Mouse (Mus musculus) naive thymus-derived CD4-positive, alpha-beta T cell, adult 2 months (primary cell): ENCODE measurements around the gene Tmem30b.
"Not testable (repeated sequence)": the region's sequence is repeated elsewhere in the genome, so short reads cannot be mapped to it uniquely, and the experiment has no call there.

Experiments
- DNase-seq: peaks from one replicate; pipeline ENCODE4 v3.0.0-alpha.2; 2011; ENCODE audit warnings: low read depth

The Tmem30b gene

DNA sequence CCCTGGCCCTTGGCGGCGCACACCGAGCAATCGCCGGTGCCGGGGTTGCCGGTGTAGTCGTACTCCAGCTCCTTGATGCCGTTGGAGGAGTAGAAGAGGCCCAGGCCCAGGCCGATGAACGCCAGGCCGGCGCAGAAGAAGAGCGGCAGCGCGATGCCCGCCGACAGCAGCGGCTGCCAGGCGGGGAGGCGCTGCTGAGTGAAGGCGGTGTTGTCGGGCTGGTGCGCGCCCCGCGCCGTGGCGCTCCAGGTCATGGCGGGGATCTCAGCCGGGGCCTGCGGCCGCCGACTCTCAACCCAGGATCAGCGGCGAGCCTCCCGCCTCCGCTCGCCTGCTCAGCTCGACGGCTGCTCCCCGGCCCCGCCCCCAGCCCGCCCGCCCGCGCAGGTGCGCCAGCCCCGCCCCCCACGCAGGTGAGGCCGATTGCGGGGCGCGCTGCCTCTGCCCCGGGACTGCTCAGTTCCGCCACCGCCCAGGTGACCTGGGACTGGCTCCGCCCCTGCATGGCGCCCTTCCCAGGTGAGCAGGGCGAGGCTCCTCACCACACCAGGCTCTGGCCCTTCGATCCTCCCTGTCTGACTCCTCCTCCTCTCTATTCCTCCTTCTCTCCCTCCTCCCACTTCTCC, at the start of gene Tmem30b:
TSS of gene Tmem30b (minus strand) at position 307 of the 626 bp plus-strand sequence.
- DNase-seq = no peak

DNA sequence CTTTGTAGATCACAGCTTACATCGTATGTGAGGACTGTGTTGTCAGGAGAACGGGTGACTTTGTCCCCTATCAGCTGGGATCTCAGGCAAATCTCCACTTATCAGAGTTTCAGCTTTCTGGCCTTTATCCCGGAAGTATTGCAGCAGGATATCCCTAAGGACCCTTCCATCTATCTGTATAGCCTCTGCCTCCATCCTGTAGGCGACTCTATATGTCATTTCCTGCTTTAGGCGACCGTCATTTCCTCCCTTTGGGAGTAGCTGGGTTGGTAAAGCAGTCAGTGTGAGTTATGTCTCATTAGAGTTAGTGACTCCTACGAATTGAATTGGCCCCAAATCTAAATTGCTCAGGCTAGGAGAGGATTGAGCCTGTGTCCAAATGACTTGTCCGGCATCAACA, 49.0 kb upstream of the Tmem30b start:
- DNase-seq = peak; percentile 72

DNA sequence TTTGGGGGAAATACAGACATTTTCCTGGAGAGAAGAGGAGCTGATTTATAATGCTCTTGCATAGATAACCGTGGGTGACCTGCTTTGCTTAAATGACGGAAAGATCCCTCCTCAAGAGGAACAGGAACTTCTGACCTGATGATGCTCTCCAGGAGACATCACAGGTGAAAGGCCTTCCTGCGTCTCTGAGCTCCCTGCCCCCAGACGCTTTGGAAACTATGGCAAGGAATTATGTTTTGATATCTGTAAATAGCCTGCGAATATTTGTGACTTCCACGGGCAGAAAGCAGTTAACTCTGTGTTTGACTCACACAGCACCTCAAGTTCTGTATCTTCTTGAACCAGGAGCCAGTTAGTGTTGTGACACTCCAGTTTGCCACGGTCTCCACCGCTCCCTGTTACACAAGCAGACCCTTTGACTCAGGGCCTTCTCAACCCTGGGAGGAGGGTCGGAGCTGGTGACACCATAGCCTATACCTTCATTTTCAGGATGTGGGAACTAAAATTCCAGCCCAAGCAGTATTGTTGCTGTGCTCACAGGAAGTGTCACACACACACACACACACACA, 48.1 kb upstream of the Tmem30b start:
- DNase-seq = peak; percentile 76

DNA sequence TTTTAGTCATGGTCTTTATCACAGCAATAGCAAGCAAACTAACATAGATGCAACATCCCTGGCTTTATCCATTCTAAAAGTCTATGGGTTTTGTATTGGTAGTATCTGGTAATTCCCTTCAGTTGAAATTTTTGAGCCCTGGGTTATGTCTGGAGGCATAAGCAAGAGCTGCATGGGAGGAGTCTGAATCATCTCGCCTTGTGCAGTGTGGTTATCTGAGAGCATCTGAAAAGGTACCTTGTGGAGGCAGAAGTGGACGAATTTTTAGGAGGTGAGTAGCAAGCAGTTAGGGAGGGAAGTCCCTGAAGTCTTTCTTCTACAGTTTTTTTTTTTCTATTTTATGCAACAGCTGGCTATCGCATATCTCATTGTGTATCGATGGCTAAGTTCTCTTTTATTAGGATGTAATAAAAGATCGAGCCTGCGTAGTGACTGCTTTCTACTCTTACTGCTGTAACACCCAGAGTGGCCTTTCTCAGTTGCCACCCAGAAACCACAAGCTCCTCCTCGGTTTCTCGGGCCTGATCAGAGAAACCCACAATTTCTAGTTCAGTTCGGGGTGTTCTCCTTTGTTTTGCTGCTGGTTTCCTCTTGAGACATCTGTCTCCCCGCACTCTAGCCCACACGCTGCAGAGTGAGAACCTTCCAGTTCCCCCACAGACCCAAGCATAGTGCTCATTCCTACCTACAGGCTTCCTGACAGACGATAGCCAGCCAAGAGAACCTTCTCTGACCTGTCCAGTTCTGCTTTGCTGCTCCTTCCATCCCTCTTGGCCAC, 47.0 kb upstream of the Tmem30b start:
- peak; percentile 88 for DNase-seq

DNA sequence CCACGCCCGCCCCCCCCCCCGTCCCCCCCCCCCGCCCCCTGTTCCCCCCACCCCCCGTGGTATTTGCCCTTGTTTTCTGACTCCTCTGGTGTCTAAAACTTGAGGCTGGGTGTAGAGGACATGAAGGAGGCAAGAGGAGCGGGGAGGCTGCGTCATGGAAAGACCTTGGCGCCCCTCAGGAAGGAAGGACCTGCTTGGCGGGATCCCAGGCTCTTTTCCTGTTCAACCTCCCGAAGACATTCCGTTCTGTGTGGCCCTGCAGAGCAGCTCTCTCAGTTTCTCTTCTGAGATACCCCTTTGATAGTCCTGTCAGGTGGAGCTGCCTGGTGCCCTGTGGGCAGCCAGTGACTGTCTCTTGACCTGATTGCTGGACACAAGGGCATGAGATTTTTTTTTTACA, 45.4 kb upstream of the Tmem30b start:
- peak; percentile 61 for DNase-seq

DNA sequence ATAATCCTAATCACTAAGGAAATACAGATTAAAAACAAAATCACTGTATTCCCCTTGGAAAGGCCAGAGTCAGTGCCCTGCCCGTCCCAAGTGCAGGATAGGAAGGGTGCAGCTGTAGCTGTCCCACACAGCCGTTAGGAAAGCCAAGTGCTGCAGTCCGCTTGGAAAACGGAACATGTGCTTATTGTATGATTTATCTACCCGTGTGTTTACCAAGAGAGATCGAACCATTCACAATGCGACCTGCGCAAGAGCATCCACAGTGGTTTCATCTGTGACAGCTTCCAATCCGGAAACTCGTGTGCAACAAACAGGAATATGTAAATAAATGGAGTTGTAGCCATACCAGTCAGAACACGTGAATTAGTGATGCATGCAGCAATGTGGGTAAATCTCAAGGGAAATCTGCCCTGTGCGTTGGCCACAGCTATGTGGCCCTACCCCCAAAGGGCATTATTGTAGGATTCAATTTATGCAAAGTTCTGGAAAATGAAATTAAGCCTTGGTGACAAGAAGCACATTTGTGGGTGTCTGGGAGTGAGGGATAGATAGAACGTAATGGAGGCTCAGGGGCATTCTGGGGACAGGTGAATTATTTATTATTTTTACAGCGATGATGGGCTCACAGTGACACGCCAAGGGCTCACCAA, 44.6 kb upstream of the Tmem30b start:
- DNase-seq = no peak

DNA sequence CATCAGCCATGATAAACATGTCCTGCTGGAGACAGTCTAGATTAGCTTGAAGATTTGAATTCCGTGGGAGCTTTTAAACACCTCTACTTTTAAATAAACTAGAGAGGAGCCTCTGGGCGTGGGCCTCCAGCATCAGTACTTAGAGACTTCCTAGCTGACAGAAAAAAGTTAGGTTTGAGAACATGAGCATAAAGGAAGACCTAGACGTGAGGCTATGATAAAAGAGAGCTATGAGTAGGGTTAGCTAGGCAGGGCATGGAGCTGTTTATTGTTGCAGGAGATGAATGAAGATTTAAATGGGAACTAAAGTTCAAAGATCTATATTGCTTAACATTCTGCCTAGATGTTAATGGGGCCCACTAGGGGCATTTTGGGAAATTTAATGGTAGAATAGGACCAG, 41.1 kb upstream of the Tmem30b start:
- peak; percentile 58 for DNase-seq

DNA sequence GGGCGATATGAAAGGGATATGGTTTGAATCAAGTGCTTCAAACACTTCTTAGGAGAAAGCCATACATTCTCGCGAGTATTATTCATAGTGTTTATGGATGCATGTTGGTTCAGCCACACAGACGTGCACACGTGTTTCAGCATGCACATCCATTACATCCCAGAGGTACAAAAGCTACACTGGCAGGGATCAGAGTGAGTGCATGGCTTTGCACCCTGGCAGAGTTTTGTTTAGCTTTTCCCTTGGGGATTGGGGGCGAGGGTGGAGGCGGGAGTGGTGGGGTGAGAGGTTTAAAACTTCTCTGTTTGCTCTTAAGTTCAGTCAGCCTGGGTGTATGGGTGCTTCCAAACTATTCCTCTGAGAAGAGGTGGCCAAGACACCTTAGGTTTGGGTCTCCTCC, 39.7 kb upstream of the Tmem30b start:
- no peak for DNase-seq

DNA sequence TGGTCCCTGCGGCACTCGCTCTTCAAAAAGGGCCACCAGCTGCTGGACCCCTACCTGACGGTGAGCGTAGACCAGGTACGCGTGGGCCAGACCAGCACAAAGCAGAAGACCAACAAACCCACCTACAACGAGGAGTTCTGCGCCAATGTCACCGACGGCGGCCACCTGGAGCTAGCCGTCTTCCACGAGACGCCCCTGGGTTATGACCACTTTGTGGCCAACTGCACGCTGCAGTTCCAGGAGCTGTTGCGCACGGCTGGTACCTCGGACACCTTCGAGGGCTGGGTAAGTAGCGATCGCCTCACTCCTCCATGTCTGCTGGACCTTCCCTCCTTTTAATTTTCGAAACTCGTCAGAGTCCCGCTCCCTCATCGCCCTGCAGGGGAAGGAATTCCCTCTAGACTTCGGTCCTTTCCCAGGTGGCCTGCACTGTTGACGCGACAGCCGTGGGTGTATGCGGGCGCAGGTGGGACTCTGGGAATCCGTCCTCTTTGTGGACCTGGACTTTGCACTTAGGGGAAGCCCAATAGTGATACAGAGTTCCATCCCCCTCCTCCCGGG, 39.1 kb upstream of the Tmem30b start:
- peak; percentile 49 for DNase-seq

DNA sequence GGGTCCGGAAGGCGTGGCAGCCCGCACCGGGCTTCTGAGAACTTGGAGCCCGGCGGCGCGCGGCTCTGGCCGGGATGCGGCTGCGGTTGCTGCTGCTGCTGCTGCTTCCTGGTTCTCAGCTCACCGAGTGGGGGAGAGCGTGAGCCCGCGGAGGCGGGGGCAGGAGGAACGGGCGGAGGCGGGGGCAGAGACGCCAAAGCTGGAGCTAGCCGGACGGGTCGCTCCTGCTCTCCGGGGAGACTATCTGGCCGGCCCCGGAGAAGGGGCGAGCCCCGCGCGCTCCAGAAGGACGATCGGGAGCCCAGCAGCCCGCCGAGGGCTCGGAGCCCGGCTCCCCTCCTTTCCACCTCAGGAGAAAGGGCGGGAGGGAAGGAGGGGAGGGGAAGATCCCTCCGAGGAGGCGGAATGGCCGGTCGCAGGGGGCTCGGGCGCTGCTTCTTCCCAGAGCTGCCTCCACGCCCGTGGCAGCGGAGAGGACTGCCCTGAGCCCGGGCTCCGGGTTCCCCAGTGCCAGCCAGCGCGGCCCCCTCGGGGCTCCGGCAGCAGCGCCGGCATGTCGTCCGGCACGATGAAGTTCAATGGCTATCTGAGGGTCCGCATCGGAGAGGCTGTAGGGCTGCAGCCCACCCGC, 38.5 kb upstream of the Tmem30b start, which contains the start of gene Prkch:
TSS of gene Prkch (plus strand) at position 187 of the 631 bp plus-strand sequence.
- DNase-seq = peak; percentile 89

DNA sequence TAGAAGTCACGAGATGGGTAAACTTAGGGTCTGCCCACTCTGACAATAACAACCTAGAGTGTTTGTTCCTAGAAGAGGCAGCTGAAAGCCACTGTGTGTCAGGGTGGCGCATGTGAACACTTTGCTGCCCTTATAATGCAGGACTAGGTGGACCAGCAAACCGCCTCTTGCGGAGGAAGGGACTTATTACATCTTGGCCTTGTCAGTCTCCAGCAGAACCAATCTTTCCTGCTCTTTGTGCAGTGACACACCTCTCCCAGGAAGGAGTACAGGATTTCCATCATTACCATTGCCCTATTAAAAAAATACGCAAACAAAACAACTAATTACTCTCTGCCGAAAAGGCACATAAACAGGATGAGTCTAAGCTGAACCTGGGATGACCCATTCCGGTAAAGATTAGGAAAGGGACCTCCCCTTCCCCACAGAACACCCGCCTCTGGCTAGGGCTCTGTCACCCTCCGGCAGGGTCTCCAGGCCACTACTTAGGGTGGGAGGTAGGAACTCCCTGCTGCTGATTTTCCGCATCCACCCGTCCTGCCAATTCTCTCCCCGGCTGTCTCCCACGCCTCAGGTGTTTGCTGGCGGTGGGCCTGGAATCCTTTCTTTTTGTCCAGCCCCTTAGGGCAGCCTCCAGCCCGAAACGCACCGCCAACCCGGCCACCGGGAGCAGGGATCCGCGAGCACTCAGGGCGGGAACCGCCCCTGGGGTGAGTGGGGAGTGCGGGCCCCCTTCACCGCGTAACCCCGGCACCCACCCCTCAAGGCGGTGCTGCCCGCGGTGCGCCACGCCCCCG, 37.8 kb upstream of the Tmem30b start:
- peak; percentile 38 for DNase-seq

DNA sequence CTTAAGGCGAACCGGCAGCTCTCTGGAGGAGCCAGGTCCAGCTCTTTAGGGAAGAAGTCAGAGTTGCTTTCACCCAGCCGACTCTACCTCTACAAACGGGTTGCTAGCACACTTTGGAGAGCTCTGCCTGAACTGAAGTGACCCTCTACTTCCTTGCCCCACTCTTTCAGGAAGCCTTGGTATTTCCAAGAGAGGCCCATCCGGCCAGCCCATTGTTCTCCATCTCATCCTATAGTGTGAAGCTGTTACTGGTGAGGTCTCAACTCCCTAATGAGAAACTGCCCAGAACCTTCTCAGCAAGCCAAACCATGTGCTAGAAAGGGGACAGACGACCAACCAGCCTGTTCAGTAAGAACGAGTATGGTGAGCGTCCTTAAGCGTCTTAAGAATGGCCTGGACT, 37.1 kb upstream of the Tmem30b start:
- peak; percentile 26 for DNase-seq

DNA sequence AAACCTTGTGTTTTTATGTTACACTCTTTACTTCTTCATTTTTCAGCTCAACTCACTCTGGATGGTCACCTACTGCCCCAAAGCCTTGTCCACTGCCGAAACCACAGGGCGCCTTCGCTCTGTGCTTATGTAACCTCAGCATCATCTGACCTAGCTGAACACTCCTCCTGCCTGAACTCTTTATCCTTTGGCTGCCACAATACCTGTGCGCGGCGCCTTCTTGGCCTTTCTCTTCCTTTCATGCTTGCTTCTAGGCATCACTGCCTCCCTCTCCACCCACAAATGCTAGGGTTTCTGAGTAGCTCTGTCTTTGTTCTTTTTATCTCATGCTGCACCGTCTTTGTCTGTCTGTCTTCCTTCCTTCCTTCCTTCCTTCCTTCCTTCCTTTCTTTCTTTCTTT, 34.6 kb upstream of the Tmem30b start:
- DNase-seq = peak; percentile 76

DNA sequence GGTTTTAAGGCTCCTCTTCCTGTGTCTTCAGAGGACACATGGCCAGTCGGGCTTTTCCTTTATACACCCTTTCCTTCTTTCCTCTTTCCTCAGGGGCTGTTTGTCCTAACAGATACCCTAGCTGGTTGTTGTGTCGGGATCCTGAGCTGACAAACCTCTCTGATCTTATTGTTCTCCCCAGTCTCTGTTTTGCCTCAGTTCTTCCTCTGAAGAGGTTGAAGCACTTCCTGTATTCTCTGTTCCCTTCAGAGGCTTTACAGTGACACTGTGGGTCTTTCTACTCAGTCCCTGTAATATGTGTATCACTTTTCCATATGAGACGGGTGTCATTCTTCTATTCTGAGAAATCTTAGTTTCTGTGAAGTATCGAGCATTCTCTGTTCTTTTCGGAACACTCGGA, 31.9 kb upstream of the Tmem30b start:
- DNase-seq = peak; percentile 66

DNA sequence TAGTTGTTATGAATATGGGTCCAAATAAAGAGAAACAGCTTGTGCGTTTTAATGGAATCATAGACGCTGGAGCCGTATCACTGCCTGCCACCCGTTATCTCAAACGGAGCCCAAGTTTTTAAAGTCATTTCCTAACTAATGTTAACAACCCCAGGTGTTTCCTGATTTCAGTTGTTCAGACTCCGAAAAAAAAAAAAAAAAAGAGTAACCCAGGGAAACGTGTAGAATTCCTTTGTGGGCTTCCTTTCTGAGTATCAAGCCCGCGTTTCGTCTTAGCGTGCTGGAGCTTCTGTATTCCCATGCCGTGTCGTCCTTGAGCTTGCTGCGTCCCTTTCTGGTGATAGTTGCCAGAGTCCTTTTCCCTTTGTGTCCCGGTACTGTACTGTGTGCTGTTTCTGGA, 28.4 kb upstream of the Tmem30b start:
- DNase-seq = no peak

DNA sequence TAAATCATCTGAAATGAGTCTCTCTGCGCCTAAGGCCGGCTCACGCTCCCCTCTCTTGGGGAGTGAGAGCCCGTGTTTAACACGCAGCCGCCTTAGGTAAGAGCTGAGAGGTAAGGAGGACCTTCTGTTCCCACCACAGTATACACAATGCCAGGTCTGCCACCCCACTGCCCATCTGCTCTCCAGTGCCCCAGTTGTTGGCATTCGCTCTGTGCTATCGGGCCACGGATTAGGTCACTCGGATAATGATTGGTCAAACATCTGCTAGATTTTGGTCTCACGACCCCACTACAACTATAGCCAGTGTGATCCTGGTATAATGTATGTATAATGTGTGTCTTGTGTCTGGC, 19.4 kb upstream of the Tmem30b start:
- DNase-seq = no peak

DNA sequence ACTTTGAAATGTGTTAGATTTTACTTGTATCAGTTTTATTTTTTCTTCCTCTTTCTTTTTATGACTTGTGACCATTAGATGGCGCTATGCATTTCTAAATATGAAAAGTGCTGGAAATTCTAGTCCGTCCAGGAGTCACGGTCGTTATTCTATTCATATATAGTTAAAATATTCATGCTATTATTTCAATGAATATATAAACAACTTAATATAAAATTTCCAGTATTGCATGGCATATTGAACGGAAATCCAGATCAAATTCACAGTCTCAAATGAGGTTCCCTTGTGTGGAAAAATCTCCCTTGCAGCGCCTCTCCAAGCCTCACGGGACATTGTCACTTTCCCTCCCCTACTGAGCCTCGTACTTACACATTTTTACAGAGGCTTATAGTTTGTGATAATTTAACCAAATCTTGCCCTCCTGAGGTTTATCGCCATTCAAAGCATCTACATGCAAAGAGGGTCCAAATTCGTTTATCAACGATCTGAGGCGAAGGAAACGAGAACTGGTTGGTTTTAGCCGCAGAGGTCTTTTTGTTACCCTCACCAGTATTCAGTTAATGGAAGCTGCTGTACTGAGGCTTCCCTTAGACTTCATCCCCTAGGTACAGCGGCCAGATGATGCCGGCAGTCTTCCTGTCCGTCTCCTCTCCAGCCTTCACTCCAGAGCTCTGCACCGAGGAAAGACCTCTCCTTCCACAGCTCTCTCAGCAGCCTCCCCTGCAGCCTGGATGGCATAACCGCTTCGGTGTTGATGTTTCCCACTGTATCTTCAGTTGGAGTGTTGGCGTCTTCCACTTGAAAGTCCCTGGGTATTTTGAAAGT, 18.8 kb upstream of the Tmem30b start:
- peak; percentile 86 for DNase-seq

DNA sequence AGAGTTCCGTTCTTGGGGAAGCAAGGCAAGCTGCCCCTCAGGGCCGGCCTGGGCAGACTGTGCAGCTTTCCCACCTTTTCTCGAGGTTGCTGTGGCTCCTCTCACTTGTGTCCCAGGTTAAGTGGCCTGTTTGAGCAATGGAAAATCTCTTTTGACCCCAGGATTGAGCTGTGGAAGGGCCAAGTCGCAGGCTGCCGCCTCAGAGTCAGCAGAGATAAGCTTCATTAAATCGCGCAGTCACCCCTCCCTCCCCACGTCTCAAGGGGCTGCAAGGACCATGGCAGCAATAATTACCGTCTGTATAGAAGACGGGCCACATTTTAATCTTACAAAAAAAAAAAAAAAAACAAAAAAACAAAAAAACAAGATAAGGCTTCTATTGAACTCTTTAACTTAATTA, 18.0 kb upstream of the Tmem30b start:
- DNase-seq = no peak

DNA sequence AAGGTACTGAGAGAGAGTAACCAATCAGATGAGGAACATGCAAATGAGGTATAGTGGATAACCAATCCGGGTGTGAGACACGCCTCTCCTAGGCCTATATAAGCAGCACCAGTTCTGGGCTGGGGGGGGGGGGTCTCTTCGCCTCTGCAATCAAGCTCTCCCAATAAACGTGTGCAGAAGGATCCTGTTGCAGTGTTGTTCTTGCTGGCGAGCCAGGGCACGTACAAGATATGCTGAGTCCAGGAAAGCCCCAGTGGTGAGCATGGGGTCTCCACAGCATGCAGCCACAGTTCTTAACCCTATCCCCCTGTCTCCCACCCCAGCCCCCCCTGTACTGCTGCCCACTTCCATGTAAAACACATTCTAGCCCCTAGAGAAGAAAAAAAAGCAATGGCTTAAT, 16.9 kb upstream of the Tmem30b start:
- DNase-seq = not testable (repeated sequence)

DNA sequence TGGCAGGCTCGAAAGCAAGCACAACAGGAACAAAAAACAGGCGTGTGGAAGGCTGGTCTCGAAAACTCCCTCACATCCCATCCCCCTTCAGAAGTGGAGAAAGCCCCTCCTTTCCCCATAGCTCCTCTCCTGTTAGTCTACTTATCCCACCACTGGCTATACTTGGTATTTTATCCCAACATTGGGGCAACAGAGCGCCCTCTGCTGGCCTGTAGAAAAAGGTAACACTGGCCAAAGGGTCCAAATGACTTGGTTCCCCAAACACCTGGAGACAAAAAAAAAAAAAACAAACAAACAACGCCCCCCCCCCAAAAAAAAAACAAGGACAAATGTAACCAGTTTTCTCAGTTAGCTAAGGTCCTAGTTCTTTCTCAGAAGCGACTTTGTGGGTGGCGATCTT, 13.9 kb upstream of the Tmem30b start:
- DNase-seq = peak; percentile 66
